Mouse (Mus musculus): ENCODE measurements at regions not wholly inside any gene's neighbourhood (a gene's known extent, or its start where the extent isn't known, plus 50 kb on each side); places are given as distances from the start of the nearest gene placed in this dataset.

- no peak for DNase-seq (ENCODE audit: low spot score in 2 of 2)
These were observed 726.1 kb upstream of the Cited2 start for GRCm38 (mm10) chr10:16996820-16997466.

- DNase-seq (ENCODE audit: low spot score in 2 of 2) = no peak
These were observed 721.7 kb upstream of the Cited2 start for GRCm38 (mm10) chr10:17001320-17001719.

GRCm38 (mm10) chr10:17003123-17003849 is 719.7 kb upstream of the Cited2 start:
- DNase-seq (ENCODE audit: low spot score in 2 of 2) = no peak

GRCm38 (mm10) chr10:17008683-17009082 is 714.3 kb upstream of the Cited2 start:
- no peak for DNase-seq (ENCODE audit: low spot score in 2 of 2)

GRCm38 (mm10) chr10:17010047-17010446 is 713.0 kb upstream of the Cited2 start:
- no peak for DNase-seq (ENCODE audit: low spot score in 2 of 2)

- no peak for DNase-seq (ENCODE audit: low spot score in 2 of 2)
These were observed 711.1 kb upstream of the Cited2 start for GRCm38 (mm10) chr10:17011876-17012275.

GRCm38 (mm10) chr10:17012541-17012975 is 710.5 kb upstream of the Cited2 start:
- no peak for DNase-seq (ENCODE audit: low spot score in 2 of 2)

GRCm38 (mm10) chr10:17014826-17015225 is 708.2 kb upstream of the Cited2 start:
- DNase-seq (ENCODE audit: low spot score in 2 of 2) = no peak

GRCm38 (mm10) chr10:17016854-17017253 is 706.2 kb upstream of the Cited2 start:
- no peak for DNase-seq (ENCODE audit: low spot score in 2 of 2)

- DNase-seq (ENCODE audit: low spot score in 2 of 2) = no peak
These were observed 700.5 kb upstream of the Cited2 start for GRCm38 (mm10) chr10:17022216-17023158.

GRCm38 (mm10) chr10:17023571-17024293 is 699.3 kb upstream of the Cited2 start:
- DNase-seq (ENCODE audit: low spot score in 2 of 2) = no peak

- DNase-seq (ENCODE audit: low spot score in 2 of 2) = no peak
These were observed 698.7 kb upstream of the Cited2 start for GRCm38 (mm10) chr10:17024294-17024665.

- DNase-seq (ENCODE audit: low spot score in 2 of 2) = no peak
These were observed 687.9 kb upstream of the Cited2 start for GRCm38 (mm10) chr10:17034892-17035775.

- no peak for DNase-seq (ENCODE audit: low spot score in 2 of 2)
These were observed 684.6 kb upstream of the Cited2 start for GRCm38 (mm10) chr10:17038259-17039043.

- no peak for DNase-seq (ENCODE audit: low spot score in 2 of 2)
These were observed 680.9 kb upstream of the Cited2 start for GRCm38 (mm10) chr10:17042090-17042489.

- DNase-seq (ENCODE audit: low spot score in 2 of 2) = peak in 1 of 2 experiments; percentile 9
These were observed 680.0 kb upstream of the Cited2 start for GRCm38 (mm10) chr10:17042973-17043372.

- DNase-seq (ENCODE audit: low spot score in 2 of 2) = no peak
These were observed 676.3 kb upstream of the Cited2 start for GRCm38 (mm10) chr10:17046765-17047164.

- no peak for DNase-seq (ENCODE audit: low spot score in 2 of 2)
These were observed 650.1 kb upstream of the Cited2 start for GRCm38 (mm10) chr10:17072906-17073305.

GRCm38 (mm10) chr10:17074013-17074401 is 649.0 kb upstream of the Cited2 start:
- no peak for DNase-seq (ENCODE audit: low spot score in 2 of 2)
